12 mouse cellular contexts compared by ENCODE assay signal in the genomic region with DNA sequence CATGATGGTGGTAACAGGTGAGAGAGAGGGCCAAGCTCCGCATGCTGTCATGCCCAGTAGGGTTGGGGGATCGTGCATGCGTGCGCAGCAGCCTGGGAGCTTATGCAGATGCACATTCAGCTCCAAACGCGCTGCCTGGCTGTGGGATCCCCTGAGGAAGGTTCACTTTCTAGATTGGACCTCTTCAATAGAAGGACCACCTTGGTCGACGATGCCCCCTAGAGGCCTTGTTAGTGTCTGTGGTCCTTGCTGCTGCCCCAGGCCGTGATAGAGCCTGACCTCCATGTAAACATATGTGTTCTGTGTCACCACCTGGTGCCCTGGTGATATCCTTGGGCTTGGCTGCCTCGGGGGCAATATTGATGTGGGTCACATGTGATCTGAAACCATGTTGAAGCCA. TPM values are rescaled to one million over a fixed set of nuclear protein-coding genes. Genes with fewer than 3 reads are reported as not detected.
DNase-seq lines count a peak whose midpoint lies in the region; TF ChIP-seq lines count a peak whose summit lies in the region.
"Had no signal": no experiment of that assay in that cellular context is flagged by ENCODE, and none has a peak within 500 bp of the region (broad histone marks: within the 10 kb centered on the region; RNA-seq: fewer than 3 reads in every experiment).

No protein-coding gene starts in this region.

- no peak for TF ChIP-seq EP300 in ES-Bruce4 (IDR thresholded peaks at IDR 0.05; ENCODE audit: insufficient read depth, low read depth, low read length)

- H3K9ac ChIP-seq in ES-Bruce4 (ENCODE audit: low read depth, poor library complexity, severe bottlenecking) = no peak overlapping the region
- H3K9ac ChIP-seq: liver, embryonic 13.5 days had no signal

- no peaks in the 10 kb centered on the region for H3K4me1 ChIP-seq in ES-Bruce4 (ENCODE audit: control insufficient read depth, insufficient read depth, low read length)
- H3K4me1 ChIP-seq in embryonic facial prominence, embryonic 10.5 days = peaks cover 35% of the 10 kb centered on the region

- no peaks in the 10 kb centered on the region for H3K36me3 ChIP-seq in ES-Bruce4 (ENCODE audit: control insufficient read depth, insufficient read depth, low read length, poor library complexity, severe bottlenecking)
- H3K36me3 ChIP-seq in embryonic facial prominence, embryonic 10.5 days (replicated peaks) = no peaks in the 10 kb centered on the region
- H3K36me3 ChIP-seq: liver, embryonic 13.5 days had no signal

- no peaks in the 10 kb centered on the region for H3K9me3 ChIP-seq in ES-Bruce4 (replicated peaks; ENCODE audit: control insufficient read depth, insufficient read depth, low read length, poor library complexity, severe bottlenecking)
- H3K9me3 ChIP-seq in embryonic facial prominence, embryonic 10.5 days = no peaks in the 10 kb centered on the region
- H3K9me3 ChIP-seq: liver, embryonic 13.5 days had no signal

- WGBS in embryonic facial prominence, embryonic 10.5 days = 25% methylated on average over 10 of the region's 10 CpGs

- no peaks in the 10 kb centered on the region for H3K27me3 ChIP-seq in ES-Bruce4 (ENCODE audit: control insufficient read depth, insufficient read depth, low read length, poor library complexity, severe bottlenecking)
- H3K27me3 ChIP-seq in embryonic facial prominence, embryonic 10.5 days (replicated peaks; ENCODE audit: low read depth, poor library complexity, severe bottlenecking) = peaks cover 14% of the 10 kb centered on the region

- peak; percentile 64 for TF ChIP-seq CTCF in ES-Bruce4 (IDR thresholded peaks at IDR 0.05; ENCODE audit: low read depth, low read length)

- TF ChIP-seq POLR2A in ES-Bruce4 (IDR thresholded peaks at IDR 0.05; ENCODE audit: insufficient read depth, low read length) = no peak

- no peak overlapping the region for H3K27ac ChIP-seq in ES-Bruce4 (ENCODE audit: insufficient read depth, low read length)
- no peak overlapping the region for H3K27ac ChIP-seq in embryonic facial prominence, embryonic 10.5 days (replicated peaks)
- H3K27ac ChIP-seq: liver, embryonic 13.5 days; macrophage had no signal

- no peak overlapping the region for H3K4me3 ChIP-seq in ES-Bruce4 (ENCODE audit: low read depth, low read length)
- no peak overlapping the region for H3K4me3 ChIP-seq in embryonic facial prominence, embryonic 10.5 days
- H3K4me3 ChIP-seq: liver, embryonic 13.5 days had no signal

- peak; percentile 13 for DNase-seq in kidney, postnatal 10 days
- DNase-seq in kidney, adult 9 months = no peak
- DNase-seq in 416B (ENCODE audit: low read depth) = peak; percentile 35
- DNase-seq in embryonic facial prominence, embryonic 10.5 days (ENCODE audit: low spot score) = peak; percentile 40
- DNase-seq in frontal cortex, postnatal 36 days (ENCODE audit: low spot score in 2 of 2) = no peak
- DNase-seq in urinary bladder, postnatal 25 days (ENCODE audit: low spot score) = no peak
- DNase-seq: cerebellum, postnatal 25 days; gastrocnemius, postnatal 14 days; kidney, postnatal 4 days; liver, embryonic 13.5 days had no signal

RNA-seq across cellular contexts. Expression of a gene that starts 30.3 kb away (rescaled TPM):
- 35.0 and 37.0 TPM in 2 replicates for polyA plus RNA-seq in ES-Bruce4 (2011; ENCODE audit: insufficient read depth, insufficient read length, low read depth, missing spikeins)
- polyA plus RNA-seq in embryonic facial prominence, embryonic 10.5 days (2016; fragmentation: Nextera tagmentation; extraction: Ambion mirVana) = 16.5 and 17.3 TPM in 2 replicates

Comparison
In these comparisons a context has a peak if more than half of its experiments do, and no peak if none do; other contexts are left out.
1. DNase-seq: peak in kidney, postnatal 10 days (single experiment), 416B (single experiment) and embryonic facial prominence, embryonic 10.5 days (single experiment); none in kidney, adult 9 months (single experiment), frontal cortex, postnatal 36 days (0 of 2) and urinary bladder, postnatal 25 days (single experiment).